Mouse (Mus musculus): ENCODE measurements around the gene Pih1d1. TPM values are rescaled to one million over a fixed set of nuclear protein-coding genes. Genes with fewer than 3 reads are reported as not detected.
A peak's percentile ranks its signal among the peaks of the same experiment; 100 is the strongest.

Pih1d1 gene
- total RNA-seq, 1 experiment, result 70.2 TPM

GRCm38 (mm10) chr7:45185921-45186320 lies 31.8 kb downstream of the Pih1d1 start:
- no peak for TF ChIP-seq CHD2 (IDR thresholded peaks at IDR 0.05; ENCODE audit: low read depth, low read length)
- no peak for TF ChIP-seq HCFC1 (IDR thresholded peaks at IDR 0.05; ENCODE audit: borderline replicate concordance, insufficient read depth, low read length)
- TF ChIP-seq ZC3H11A (IDR thresholded peaks at IDR 0.05; ENCODE audit: borderline replicate concordance, low read depth, low read length), result no peak
- no peak for TF ChIP-seq MAFK (IDR thresholded peaks at IDR 0.05; ENCODE audit: insufficient read depth, low read depth, low read length)
- TF ChIP-seq ZNF384 (IDR thresholded peaks at IDR 0.05; ENCODE audit: low read depth, low read length), result no peak
- Histone ChIP-seq H3K4me1 (ENCODE audit: control insufficient read depth in 2 of 2, insufficient read depth in 2 of 2, low read length in 2 of 2, poor library complexity in 1 of 2) (peaks cover 0 to 16% of the 10 kb centered on the region in 2 experiments; a peak in 3 of 4 replicates), H3K4me3 (ENCODE audit: insufficient read depth in 1 of 2, low read depth in 1 of 2, low read length in 2 of 2, poor library complexity in 1 of 2, severe bottlenecking in 1 of 2) (no peak overlapping the region), H3K9ac (ENCODE audit: insufficient read depth, low read depth, low read length, poor library complexity, severe bottlenecking) (no peak overlapping the region), H3K9me3 (ENCODE audit: control insufficient read depth, insufficient read depth, low read depth, low read length) (no peaks in the 10 kb centered on the region), H3K27ac (ENCODE audit: insufficient read depth, low read depth, low read length, poor library complexity, severe bottlenecking) (no peak overlapping the region), H3K36me3 (ENCODE audit: control insufficient read depth, insufficient read depth, low read length, poor library complexity, severe bottlenecking) (no peaks in the 10 kb centered on the region)
- in situ Hi-C loops (cut with MboI; ENCODE audit: low sequenced_read_pairs in 2 of 2, unreplicated experiment in 2 of 2), result no loop called here
- DNase-seq (ENCODE audit: low read depth, low spot score), result no peak

GRCm38 (mm10) chr7:45189600-45189999 lies 35.5 kb downstream of the Pih1d1 start:
- TF ChIP-seq ZNF384 (IDR thresholded peaks at IDR 0.05; ENCODE audit: low read depth, low read length), result no peak
- TF ChIP-seq HCFC1 (IDR thresholded peaks at IDR 0.05; ENCODE audit: borderline replicate concordance, insufficient read depth, low read length), result no peak
- no peak for TF ChIP-seq ZC3H11A (IDR thresholded peaks at IDR 0.05; ENCODE audit: borderline replicate concordance, low read depth, low read length)
- TF ChIP-seq CHD2 (IDR thresholded peaks at IDR 0.05; ENCODE audit: low read depth, low read length), result no peak
- TF ChIP-seq MAFK (IDR thresholded peaks at IDR 0.05; ENCODE audit: insufficient read depth, low read depth, low read length), result no peak
- no peak overlapping the region; the same call in 1 of the 2 replicates for H3K27ac ChIP-seq (ENCODE audit: insufficient read depth, low read depth, low read length, poor library complexity, severe bottlenecking)
- no peaks in the 10 kb centered on the region for H3K9me3 ChIP-seq (ENCODE audit: control insufficient read depth, insufficient read depth, low read depth, low read length)
- H3K4me1 ChIP-seq (ENCODE audit: control insufficient read depth in 2 of 2, insufficient read depth in 2 of 2, low read length in 2 of 2, poor library complexity in 1 of 2), result peaks cover 0 to 26% of the 10 kb centered on the region in 2 experiments; a peak in 2 of 4 replicates
- in situ Hi-C loops (cut with MboI; ENCODE audit: low sequenced_read_pairs in 2 of 2, unreplicated experiment in 2 of 2), result no loop called here
- no peak for DNase-seq (ENCODE audit: low read depth, low spot score)
- H3K9ac ChIP-seq (ENCODE audit: insufficient read depth, low read depth, low read length, poor library complexity, severe bottlenecking), result peak overlapping the region; percentile 30; the same call in 1 of the 2 replicates
- peak overlapping the region in 1 of 2 experiments; percentile 41; a peak in 2 of 4 replicates for H3K4me3 ChIP-seq (ENCODE audit: insufficient read depth in 1 of 2, low read depth in 1 of 2, low read length in 2 of 2, poor library complexity in 1 of 2, severe bottlenecking in 1 of 2)
- no peaks in the 10 kb centered on the region for H3K36me3 ChIP-seq (ENCODE audit: control insufficient read depth, insufficient read depth, low read length, poor library complexity, severe bottlenecking)

- no peak overlapping the region for H3K27ac ChIP-seq (ENCODE audit: insufficient read depth, low read depth, low read length, poor library complexity, severe bottlenecking)
- in situ Hi-C loops (cut with MboI; ENCODE audit: low sequenced_read_pairs in 2 of 2, unreplicated experiment in 2 of 2), result no loop called here
- H3K36me3 ChIP-seq (ENCODE audit: control insufficient read depth, insufficient read depth, low read length, poor library complexity, severe bottlenecking), result no peaks in the 10 kb centered on the region
- H3K4me3 ChIP-seq (ENCODE audit: insufficient read depth in 1 of 2, low read depth in 1 of 2, low read length in 2 of 2, poor library complexity in 1 of 2, severe bottlenecking in 1 of 2), result no peak overlapping the region
- H3K9ac ChIP-seq (ENCODE audit: insufficient read depth, low read depth, low read length, poor library complexity, severe bottlenecking), result no peak overlapping the region
- TF ChIP-seq HCFC1 (IDR thresholded peaks at IDR 0.05; ENCODE audit: borderline replicate concordance, insufficient read depth, low read length), result no peak
- TF ChIP-seq ZNF384 (IDR thresholded peaks at IDR 0.05; ENCODE audit: low read depth, low read length), result no peak
- TF ChIP-seq ZC3H11A (IDR thresholded peaks at IDR 0.05; ENCODE audit: borderline replicate concordance, low read depth, low read length), result no peak
- no peak for TF ChIP-seq CHD2 (IDR thresholded peaks at IDR 0.05; ENCODE audit: low read depth, low read length)
- no peak for TF ChIP-seq MAFK (IDR thresholded peaks at IDR 0.05; ENCODE audit: insufficient read depth, low read depth, low read length)
- no peak for DNase-seq (ENCODE audit: low read depth, low spot score)
- H3K4me1 ChIP-seq (ENCODE audit: control insufficient read depth in 2 of 2, insufficient read depth in 2 of 2, low read length in 2 of 2, poor library complexity in 1 of 2), result peaks cover 0 to 26% of the 10 kb centered on the region in 2 experiments; a peak in 2 of 4 replicates
- no peaks in the 10 kb centered on the region for H3K9me3 ChIP-seq (ENCODE audit: control insufficient read depth, insufficient read depth, low read depth, low read length)
These were observed 36.1 kb downstream of the Pih1d1 start for GRCm38 (mm10) chr7:45190186-45190585.

DNA sequence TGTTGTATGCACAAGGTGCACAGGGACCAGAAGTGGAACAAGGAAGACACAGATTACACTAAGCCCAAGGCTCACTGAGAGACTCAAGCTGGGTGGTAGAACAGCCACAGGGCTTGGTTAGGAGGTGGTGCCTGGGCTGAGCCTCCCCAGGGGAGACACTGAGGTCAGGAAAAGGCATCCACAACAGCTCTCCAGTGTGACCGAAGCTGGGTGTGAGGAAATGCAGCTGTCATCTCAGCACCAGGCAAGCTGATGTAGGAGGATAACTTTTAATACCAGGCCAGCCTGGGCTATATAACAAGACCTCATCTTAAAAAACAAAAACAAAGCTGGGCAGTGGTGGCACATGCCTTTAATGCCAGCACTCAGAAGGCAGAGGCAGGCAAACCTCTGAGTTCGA lies 37.1 kb downstream of the Pih1d1 start:
- no peak overlapping the region for H3K9ac ChIP-seq (ENCODE audit: insufficient read depth, low read depth, low read length, poor library complexity, severe bottlenecking)
- in situ Hi-C loops (cut with MboI; ENCODE audit: low sequenced_read_pairs in 2 of 2, unreplicated experiment in 2 of 2), result no loop called here
- no peak for TF ChIP-seq MAFK (IDR thresholded peaks at IDR 0.05; ENCODE audit: insufficient read depth, low read depth, low read length)
- TF ChIP-seq ZC3H11A (IDR thresholded peaks at IDR 0.05; ENCODE audit: borderline replicate concordance, low read depth, low read length), result no peak
- no peak for TF ChIP-seq CHD2 (IDR thresholded peaks at IDR 0.05; ENCODE audit: low read depth, low read length)
- no peak for TF ChIP-seq ZNF384 (IDR thresholded peaks at IDR 0.05; ENCODE audit: low read depth, low read length)
- TF ChIP-seq HCFC1 (IDR thresholded peaks at IDR 0.05; ENCODE audit: borderline replicate concordance, insufficient read depth, low read length), result no peak
- H3K4me1 ChIP-seq (ENCODE audit: control insufficient read depth in 2 of 2, insufficient read depth in 2 of 2, low read length in 2 of 2, poor library complexity in 1 of 2), result peaks cover 0 to 26% of the 10 kb centered on the region in 2 experiments; a peak in 2 of 4 replicates
- no peak for DNase-seq (ENCODE audit: low read depth, low spot score)
- no peaks in the 10 kb centered on the region for H3K36me3 ChIP-seq (ENCODE audit: control insufficient read depth, insufficient read depth, low read length, poor library complexity, severe bottlenecking)
- H3K9me3 ChIP-seq (ENCODE audit: control insufficient read depth, insufficient read depth, low read depth, low read length), result no peaks in the 10 kb centered on the region
- no peak overlapping the region for H3K4me3 ChIP-seq (ENCODE audit: insufficient read depth in 1 of 2, low read depth in 1 of 2, low read length in 2 of 2, poor library complexity in 1 of 2, severe bottlenecking in 1 of 2)
- no peak overlapping the region for H3K27ac ChIP-seq (ENCODE audit: insufficient read depth, low read depth, low read length, poor library complexity, severe bottlenecking)
